Mouse (Mus musculus) brain, embryonic 14.5 days (tissue): ENCODE results near the gene Clec2g. TPM values are rescaled to one million over a fixed set of nuclear protein-coding genes. Genes with fewer than 3 reads are reported as not detected.
"Not testable (repeated sequence)": the region's sequence is repeated elsewhere in the genome, so short reads cannot be mapped to it uniquely, and the experiment has no call there.

Experiments used
- DNase-seq: peaks from one replicate; pipeline ENCODE4 v3.0.0-alpha.2; 2011; ENCODE audit warnings: low read depth
- CTCF ChIP-seq: fragments of 200-500 bp; IDR thresholded peaks from 2 replicates; pipeline ENCODE4 v1.5.1; 2012; ENCODE audit warnings: inconsistent platforms, mild to moderate bottlenecking, moderate library complexity, borderline replicate concordance; ENCODE audit not compliant: insufficient read depth, insufficient read length; ENCODE audit errors: extremely low read depth
- POLR2A ChIP-seq: fragments of 200-500 bp; IDR thresholded peaks from 2 replicates; pipeline ENCODE4 v1.6.1; 2012; ENCODE audit warnings: mild to moderate bottlenecking, inconsistent platforms, borderline replicate concordance; ENCODE audit not compliant: poor library complexity, insufficient read depth, insufficient read length, severe bottlenecking; ENCODE audit errors: extremely low read depth
- polyA plus RNA-seq: library from polyadenylated mRNA; depleted of rRNA; stranded (reverse); fragments of >200 nt; gene quantifications from 2 replicates; pipeline ENCODE4 v1.2.3, GENCODE M21; 2012

The Clec2g gene
- polyA plus RNA-seq, 1 experiment, result not detected

DNA sequence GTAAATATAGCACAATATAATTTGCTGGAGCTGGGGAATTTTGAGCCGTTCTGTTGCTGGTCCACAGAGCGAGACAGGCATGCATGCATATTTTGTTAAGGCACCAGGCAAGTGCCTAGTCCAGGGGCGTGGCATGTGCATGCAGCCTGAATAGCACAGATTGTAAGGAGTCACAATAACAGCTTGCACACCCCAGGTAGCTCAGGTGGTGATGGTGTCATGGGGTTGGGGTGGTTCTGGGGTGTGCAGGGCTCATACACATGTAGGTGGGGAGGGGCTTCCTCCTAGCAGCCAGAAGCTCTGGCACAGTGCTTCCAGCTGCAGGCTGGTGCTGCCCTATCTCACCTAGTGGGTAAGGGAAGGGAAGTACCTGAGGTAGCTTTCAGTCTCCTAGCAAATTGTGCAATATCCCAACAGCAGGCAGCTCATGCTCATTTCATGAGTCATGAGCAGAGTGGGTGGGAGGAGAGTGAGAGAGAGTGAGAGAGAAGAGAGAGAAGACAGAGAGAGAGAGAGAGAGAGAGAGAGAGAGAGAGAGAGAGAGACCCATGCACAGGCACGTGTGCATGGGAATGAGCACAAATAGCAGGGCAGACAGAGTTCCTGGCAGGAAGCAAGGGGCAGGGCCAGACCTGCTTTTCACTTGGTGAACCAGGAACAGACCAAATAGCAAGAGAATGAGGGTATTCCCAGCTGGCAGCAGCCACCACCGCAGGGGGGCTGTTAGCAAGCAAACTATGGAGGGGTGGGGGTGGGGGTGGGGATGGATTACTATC lies 7.7 kb downstream of the Clec2g start:
- DNase-seq, result no peak
- TF ChIP-seq CTCF (no peak), POLR2A (no peak)

DNA sequence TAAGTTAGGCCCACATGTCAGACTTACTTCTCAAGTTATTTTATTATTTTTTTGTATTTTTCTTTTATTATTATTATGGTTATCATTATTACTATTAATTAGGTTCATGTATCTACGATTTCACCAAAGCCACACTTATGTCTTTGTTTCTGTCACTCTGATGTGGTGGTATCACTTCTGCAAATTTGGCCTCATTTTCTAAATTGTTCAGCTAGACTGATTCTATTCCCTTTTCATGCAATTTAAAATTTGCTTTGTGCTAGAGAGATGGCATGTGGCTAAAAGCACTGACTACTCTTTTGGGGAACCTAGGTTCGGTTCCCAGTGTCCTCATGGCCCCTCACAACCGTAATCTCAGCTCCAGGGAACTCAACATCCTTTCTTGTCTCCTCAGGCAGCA lies 11.4 kb downstream of the Clec2g start:
- TF ChIP-seq CTCF (no peak), POLR2A (no peak)
- no peak for DNase-seq

DNA sequence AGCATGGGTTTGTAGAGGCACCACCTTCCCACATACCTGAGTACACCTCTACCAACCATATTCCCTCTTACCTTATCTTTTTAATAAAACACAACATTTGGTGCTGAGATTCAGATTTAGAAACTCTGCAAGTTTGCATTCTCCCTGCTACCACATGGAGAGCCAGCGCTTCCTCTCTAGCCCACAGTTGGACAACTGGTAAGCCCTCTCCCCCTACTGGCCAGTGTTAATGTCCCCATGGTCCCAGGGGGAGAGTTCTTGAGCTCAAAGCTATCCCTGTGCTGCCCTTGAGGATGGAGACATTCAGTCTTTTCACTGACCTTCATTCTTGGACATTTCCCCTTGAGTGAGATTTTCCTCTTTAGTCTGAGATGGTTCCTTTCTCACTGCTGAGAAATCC lies 26.9 kb downstream of the Clec2g start:
- no peak for DNase-seq
- TF ChIP-seq CTCF, result no peak

DNA sequence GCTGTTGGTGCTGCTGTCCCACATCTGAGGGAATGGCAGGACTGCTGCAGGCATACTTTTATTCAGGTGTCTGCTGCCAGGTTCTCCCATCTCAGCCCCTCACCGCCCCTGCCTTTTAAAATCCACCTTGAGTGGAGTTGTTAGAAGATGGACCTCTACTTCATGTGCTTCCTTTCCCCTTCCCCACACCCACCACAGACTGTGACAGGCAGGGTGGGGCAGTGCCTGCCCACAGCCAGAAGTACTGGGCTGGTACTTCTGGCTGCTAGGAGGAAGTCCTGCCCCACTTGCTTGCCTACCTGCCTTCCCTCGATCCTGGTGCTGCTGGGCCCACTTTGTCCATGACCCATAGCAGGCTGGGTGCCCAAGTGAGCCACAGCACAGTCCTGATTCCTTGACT lies 27.9 kb downstream of the Clec2g start:
- DNase-seq, result not testable (repeated sequence)

DNA sequence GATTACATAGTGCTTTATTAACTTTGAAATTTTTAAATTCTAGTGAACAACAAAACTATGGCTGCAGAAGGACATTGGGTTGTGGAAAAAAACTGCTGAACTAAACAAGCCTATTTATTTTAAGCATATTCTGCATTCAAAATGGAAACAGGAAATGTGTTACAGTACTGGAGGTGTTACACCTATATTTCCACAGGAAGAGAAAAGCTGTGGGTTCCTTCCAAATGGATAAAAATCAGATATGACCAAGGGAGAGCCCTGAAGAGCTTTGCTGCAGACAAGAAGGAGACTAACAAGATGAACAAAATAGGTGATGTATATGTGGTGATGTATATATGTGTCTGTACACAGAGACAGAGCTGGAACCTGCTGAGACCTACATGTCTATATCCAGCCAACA lies 30.3 kb downstream of the Clec2g start:
- no peak for DNase-seq
- no peak for TF ChIP-seq CTCF
- TF ChIP-seq POLR2A, result no peak

DNA sequence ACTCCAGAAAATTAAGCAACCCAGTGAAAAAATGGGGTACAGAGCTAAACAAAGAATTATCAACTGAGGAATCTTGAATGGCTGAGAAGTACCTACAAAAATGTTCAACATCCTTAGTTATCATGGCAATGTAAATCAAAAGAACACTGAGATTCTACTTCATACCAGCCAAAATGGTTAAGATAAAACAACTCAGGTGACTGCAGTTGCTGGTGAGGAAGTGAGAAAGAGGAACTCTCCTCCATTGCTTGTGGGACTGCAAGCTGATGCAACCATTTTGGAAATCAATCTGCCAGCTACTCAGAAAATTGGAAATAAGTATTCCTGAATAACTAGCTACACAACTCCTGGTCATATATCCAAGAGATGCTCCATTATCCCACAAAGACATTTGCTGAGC lies 34.3 kb downstream of the Clec2g start:
- no peak for DNase-seq
- no peak for TF ChIP-seq CTCF
- TF ChIP-seq POLR2A, result no peak

DNA sequence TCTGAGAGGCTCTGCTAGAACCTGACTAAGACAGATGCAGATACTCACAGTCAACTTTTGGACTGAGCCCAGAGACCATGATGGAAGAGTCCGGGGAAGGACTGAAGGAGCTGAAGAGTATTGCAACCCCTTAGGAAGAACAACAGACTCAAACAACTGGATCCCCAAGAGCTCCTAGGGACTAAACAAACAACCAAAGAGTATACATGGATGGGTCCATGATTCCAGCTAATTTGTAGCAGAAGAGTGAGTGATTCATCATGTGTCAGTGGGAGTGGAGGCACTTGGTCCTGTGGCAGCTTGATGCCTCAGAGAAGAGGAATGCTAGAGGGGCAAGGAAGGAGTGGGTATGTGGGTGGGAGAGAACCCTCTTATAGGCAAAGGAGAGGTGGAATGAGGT lies 35.6 kb downstream of the Clec2g start:
- TF ChIP-seq POLR2A, result no peak
- no peak for TF ChIP-seq CTCF

DNA sequence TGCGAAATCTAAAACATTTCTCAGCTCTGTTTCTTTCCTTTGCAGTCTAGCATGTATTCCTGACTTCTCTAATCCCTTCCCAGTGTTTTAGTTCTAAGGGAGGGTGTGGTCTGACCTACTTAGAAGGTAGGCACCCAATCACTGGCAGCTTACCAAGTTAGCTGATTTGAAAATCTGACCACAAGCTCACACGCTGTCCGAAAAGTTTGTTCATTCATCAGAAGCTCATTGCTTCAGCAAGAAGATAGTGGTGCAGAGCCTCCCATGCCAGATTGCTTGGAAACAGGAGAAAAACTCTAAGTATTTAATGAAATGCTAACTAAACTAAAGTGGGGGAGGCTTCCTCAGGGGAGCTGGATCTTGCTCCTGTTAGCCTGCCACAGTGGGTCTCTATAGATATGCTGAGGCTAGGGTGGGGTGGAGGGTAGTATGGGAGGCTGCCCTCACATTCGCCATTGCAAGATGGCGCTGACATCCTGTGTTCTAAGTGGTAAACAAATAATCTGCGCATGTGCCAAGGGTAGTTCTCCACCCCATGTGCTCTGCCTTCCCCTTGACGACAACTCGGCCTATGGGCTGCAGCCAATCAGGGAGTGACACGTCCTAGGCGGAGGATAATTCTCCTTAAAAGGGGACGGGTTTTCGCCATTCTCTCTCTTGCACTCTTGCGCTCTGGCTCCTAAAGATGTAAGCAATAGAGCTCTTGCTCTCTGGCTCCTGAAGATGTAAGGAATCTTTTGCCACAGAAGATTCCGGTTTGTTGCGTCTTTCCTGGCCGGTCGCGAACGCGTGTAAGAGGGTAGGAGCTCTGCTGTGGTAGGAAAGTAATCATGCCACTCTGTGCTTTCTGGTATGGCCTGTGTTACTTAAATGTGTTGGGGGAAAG lies 36.6 kb downstream of the Clec2g start:
- DNase-seq, result not testable (repeated sequence)

More for the DNA sequence above, 35.6 kb downstream of the Clec2g start:
- DNase-seq, result no peak

DNA sequence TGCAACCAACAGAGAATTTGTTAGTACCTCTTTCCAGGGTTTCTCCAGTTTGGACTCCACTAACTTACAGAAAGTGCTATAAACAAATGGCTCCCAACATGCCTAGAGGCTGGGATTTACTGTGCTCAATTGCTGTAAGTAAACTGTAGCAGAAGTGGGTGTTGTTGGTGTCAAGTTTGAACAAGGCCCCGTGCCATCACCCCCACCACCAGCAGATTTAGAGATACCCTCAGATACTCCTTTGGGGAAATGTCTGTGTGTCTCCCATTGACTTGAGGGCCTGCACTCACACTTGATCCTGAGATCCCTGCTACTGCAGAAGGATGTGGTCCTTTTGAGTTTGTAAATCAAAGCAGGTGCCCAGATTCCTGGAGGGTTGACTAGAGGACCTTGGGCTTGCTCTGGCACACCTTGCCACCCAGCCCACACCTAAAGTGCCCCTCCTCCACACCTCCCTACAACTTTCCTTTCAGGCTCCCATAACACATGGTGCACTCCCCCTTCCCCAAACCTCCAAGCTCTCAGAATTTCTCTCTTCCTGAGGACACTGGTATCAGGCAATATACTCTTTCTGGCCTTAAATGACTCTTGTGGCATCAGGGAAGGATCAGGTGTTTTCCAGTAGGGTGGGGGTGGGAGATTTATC lies 37.3 kb downstream of the Clec2g start:
- no peak for TF ChIP-seq POLR2A
- TF ChIP-seq CTCF, result no peak

DNA sequence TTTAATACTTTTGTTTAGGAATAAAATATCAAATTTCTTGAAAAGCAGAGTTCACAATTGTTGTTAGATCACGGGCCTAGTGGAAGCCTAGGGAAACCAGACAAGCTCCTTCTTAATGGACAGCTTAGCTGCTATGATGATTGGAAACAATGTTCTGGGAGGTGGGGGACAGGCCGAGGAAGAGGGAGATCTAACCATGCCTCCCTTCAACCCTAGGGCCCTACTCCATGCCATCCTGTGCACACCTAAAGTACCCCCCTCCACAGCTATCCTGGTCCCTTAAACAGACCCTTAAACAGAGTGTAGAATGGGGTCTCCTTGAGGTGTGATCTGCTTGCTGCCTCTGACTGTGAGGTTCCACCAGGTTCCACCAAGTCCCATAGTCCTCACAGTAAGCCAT lies 38.0 kb downstream of the Clec2g start:
- no peak for DNase-seq
- no peak for TF ChIP-seq CTCF
- TF ChIP-seq POLR2A, result no peak

More for the DNA sequence above, 37.3 kb downstream of the Clec2g start:
- DNase-seq, result no peak

DNA sequence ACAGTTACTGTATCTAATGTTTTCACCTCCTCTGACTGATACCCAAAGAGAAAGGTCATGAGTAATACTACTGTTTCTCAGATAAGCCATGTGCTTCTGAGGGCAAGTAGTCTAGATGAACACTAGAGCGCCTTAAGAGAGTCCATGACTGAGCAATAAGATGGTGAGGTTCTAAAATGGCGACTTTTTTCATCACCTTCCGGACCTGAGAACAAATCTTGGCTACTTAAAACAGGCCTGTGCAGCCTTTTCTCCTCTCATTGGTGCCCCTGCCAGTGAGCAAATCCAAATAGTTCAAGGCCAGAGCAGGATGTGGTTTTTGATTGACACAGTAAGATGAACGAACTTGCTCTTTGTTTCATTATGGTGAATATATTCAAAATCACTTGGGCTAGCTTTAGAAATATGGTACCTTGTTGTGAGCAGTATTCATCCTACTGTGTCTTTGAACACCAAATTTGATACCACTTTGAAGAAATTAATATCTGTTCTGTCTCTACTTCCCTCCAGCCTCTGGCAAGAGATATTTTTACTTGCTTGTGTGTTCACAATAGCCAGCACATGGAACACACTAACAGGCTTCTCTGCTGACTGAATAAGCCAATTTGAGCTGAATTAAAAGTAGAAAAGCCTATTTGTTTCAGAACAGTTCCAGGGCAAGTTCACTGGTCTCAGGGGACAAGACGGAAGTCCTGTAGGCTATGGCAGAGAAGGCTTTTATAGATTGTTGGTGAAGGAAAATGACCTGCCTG lies 38.7 kb downstream of the Clec2g start:
- no peak for DNase-seq
- TF ChIP-seq CTCF (no peak), POLR2A (no peak)
